Mouse (Mus musculus) neural tube, embryonic 11.5 days (tissue): Measurements from ENCODE around the gene Olfr612. TPM values are rescaled to one million over a fixed set of nuclear protein-coding genes. Genes with fewer than 3 reads are reported as not detected.
"Not testable (repeated sequence)": the region's sequence is repeated elsewhere in the genome, so short reads cannot be mapped to it uniquely, and the experiment has no call there.

Experiments
- ATAC-seq: fragments of 200-750 bp; cut with Nextera tagmentation; 2 replicates; pipeline ENCODE4 v1.8.0; 2017; ENCODE audit warnings: moderate number of reproducible peaks, mild to moderate bottlenecking, moderate TSS enrichment, moderate library complexity; ENCODE audit not compliant: insufficient read depth, low FRiP score, low TSS enrichment
- DNase-seq: peaks from one replicate; pipeline ENCODE4 v3.0.0-alpha.2; 2015; ENCODE audit warnings: low spot score
- H3K27ac ChIP-seq: fragments of 300-500 bp; sonication (generic); 2 replicates; pipeline ENCODE4 v1.5.1; 2014; ENCODE audit warnings: low read depth, mild to moderate bottlenecking, low read length
- H3K27me3 ChIP-seq: fragments of 300-500 bp; sonication (generic); 2 replicates; pipeline ENCODE4 v1.6.1; 2014; ENCODE audit warnings: mild to moderate bottlenecking, low read length, mixed read lengths; ENCODE audit not compliant: control insufficient read depth, insufficient read depth
- H3K36me3 ChIP-seq: fragments of 300-500 bp; sonication (generic); 2 replicates; pipeline ENCODE4 v1.6.1; 2014; ENCODE audit warnings: mild to moderate bottlenecking, low read length, moderate library complexity, mixed read lengths; ENCODE audit not compliant: control insufficient read depth, insufficient read depth
- H3K4me1 ChIP-seq: fragments of 300-500 bp; sonication (generic); 2 replicates; pipeline ENCODE4 v1.6.1; 2014; ENCODE audit warnings: low read length, mixed read lengths; ENCODE audit not compliant: control insufficient read depth, insufficient read depth
- H3K4me2 ChIP-seq: fragments of 300-500 bp; sonication (generic); 2 replicates; pipeline ENCODE4 v1.6.1; 2014; ENCODE audit warnings: low read depth, mild to moderate bottlenecking, moderate library complexity
- H3K4me3 ChIP-seq: fragments of 300-500 bp; sonication (generic); 2 replicates; pipeline ENCODE4 v1.5.1; 2014; ENCODE audit warnings: low read depth, low read length
- H3K9ac ChIP-seq: fragments of 300-500 bp; sonication (generic); 2 replicates; pipeline ENCODE4 v1.6.1; 2014; ENCODE audit warnings: mild to moderate bottlenecking, low read length
- H3K9me3 ChIP-seq: fragments of 300-500 bp; sonication (generic); 2 replicates; pipeline ENCODE4 v1.6.1; 2016; ENCODE audit warnings: low read length; ENCODE audit not compliant: control insufficient read depth
- WGBS: fragments of 180-500 bp; shearing (Covaris S2); extraction: QIAGEN DNeasy Blood & Tissue Kit; methylation state at CpG from one replicate; pipeline ENCODE4 v1.1.7; 2014; 5-methylcytosine and 5-hydroxymethylcytosine counted together
- polyA plus RNA-seq: library from polyadenylated mRNA; unstranded; fragments of >200 nt; fragmentation: Nextera tagmentation; extraction: Ambion mirVana; gene quantifications from 2 replicates; pipeline ENCODE4 v1.2.1, GENCODE M21; 2014

The Olfr612 gene
- polyA plus RNA-seq, result not detected in 2 replicates

- ATAC-seq, H3K36me3 ChIP-seq, H3K27ac ChIP-seq, H3K27me3 ChIP-seq, H3K9me3 ChIP-seq, H3K4me1 ChIP-seq, H3K4me3 ChIP-seq, DNase-seq, H3K4me2 ChIP-seq, H3K9ac ChIP-seq: not testable (repeated sequence)
- 91% methylated on average over 2 of the region's 2 CpGs for WGBS
Observed at GRCm38 (mm10) chr7:103542617-103543016, at the start of gene Olfr612. Gene Olfr612 (minus strand): TSS chr7:103542717.

GRCm38 (mm10) chr7:103589803-103590202 is 47.3 kb upstream of the Olfr612 start, which contains the start of gene Olfr618:
Gene Olfr618 (plus strand): TSS chr7:103590103.
- Histone ChIP-seq H3K36me3 (no peaks in the 10 kb centered on the region), H3K4me1 (no peaks in the 10 kb centered on the region), H3K4me2 (no peak within 1 kb of the TSS), H3K27ac (no peak within 1 kb of the TSS), H3K27me3 (no peaks in the 10 kb centered on the region), H3K9me3 (no peaks in the 10 kb centered on the region), H3K4me3 (no peak within 1 kb of the TSS), H3K9ac (no peak within 1 kb of the TSS)
- ATAC-seq, result no peak
- DNase-seq, result no peak
- 71% methylated on average over 2 of the region's 2 CpGs for WGBS

DNA sequence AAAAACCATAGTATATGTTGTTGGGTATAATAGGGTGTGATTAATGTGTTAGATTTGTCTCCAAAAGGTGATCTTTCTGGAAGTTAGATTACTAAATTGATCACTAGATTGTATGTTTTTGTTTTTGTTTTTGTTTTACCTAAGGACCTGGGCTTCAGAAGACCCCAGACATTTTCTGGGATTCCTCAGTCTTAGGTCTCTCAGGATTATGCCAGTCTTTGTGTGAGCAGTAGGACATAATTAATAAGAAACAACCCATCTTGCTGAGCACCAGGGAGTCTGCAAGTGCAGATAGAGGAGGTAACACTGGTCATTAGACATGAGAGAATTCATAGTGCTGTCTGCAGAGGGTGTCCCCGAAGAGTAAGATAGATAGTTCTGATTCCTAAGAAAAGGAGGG is 30.2 kb upstream of the Olfr612 start, which contains the start of gene Olfr617:
Gene Olfr617 (plus strand): TSS at position 301 of the 400 bp plus-strand sequence.
- Histone ChIP-seq H3K9me3 (no peaks in the 10 kb centered on the region), H3K36me3 (no peaks in the 10 kb centered on the region), H3K27me3 (no peaks in the 10 kb centered on the region), H3K27ac (no peak within 1 kb of the TSS), H3K4me2 (no peak within 1 kb of the TSS), H3K4me1 (no peaks in the 10 kb centered on the region), H3K4me3 (no peak within 1 kb of the TSS), H3K9ac (no peak within 1 kb of the TSS)
- no peak for DNase-seq
- WGBS, result 91% methylated on average over 1 of the region's 1 CpGs
- ATAC-seq, result no peak

DNA sequence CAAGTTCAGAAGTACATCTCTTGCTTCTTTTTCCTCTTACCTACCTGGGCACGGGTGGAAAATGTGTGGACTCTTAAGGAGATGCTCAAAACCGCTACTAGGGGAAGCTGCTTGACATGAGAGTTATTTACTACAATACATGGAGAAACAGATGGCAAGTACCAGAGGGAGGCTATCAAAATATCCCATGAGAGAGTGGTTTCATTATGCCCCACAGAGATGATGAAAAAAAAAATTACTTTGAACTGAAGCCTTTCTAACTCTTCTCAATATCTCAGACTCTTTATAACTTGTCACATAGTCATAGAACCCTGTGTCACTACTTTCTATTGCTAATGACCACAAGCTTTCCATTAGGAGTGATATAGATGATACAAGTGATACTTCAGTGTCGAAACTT is 26.5 kb upstream of the Olfr612 start, which contains the start of gene Olfr616:
Gene Olfr616 (minus strand): TSS at position 101 of the 400 bp plus-strand sequence.
- no peak within 1 kb of the TSS for H3K27ac ChIP-seq
- DNase-seq, result no peak
- WGBS, result 84% methylated on average over 3 of the region's 3 CpGs
- H3K9me3 ChIP-seq, result no peaks in the 10 kb centered on the region
- no peak for ATAC-seq
- no peak within 1 kb of the TSS for H3K4me2 ChIP-seq
- H3K27me3 ChIP-seq, result no peaks in the 10 kb centered on the region
- H3K4me1 ChIP-seq, result no peaks in the 10 kb centered on the region
- no peaks in the 10 kb centered on the region for H3K36me3 ChIP-seq
- H3K4me3 ChIP-seq, result no peak within 1 kb of the TSS
- no peak within 1 kb of the TSS for H3K9ac ChIP-seq

- H3K36me3 ChIP-seq, result no peaks in the 10 kb centered on the region
- no peak within 1 kb of the TSS for H3K4me2 ChIP-seq
- no peaks in the 10 kb centered on the region for H3K27me3 ChIP-seq
- DNase-seq, result no peak
- 91% methylated on average over 2 of the region's 2 CpGs for WGBS
- no peak within 1 kb of the TSS for H3K9ac ChIP-seq
- H3K27ac ChIP-seq, result no peak within 1 kb of the TSS
- no peaks in the 10 kb centered on the region for H3K4me1 ChIP-seq
- no peak for ATAC-seq
- no peaks in the 10 kb centered on the region for H3K9me3 ChIP-seq
- H3K4me3 ChIP-seq, result no peak within 1 kb of the TSS
Observed at GRCm38 (mm10) chr7:103555779-103556178, 13.3 kb upstream of the Olfr612 start, which contains the start of gene Olfr615. Gene Olfr615 (plus strand): TSS chr7:103556079.

GRCm38 (mm10) chr7:103547774-103548173 is 5.3 kb upstream of the Olfr612 start, which contains the start of gene Olfr613:
Gene Olfr613 (plus strand): TSS chr7:103548074.
- no peaks in the 10 kb centered on the region for H3K9me3 ChIP-seq
- no peaks in the 10 kb centered on the region for H3K4me1 ChIP-seq
- H3K9ac ChIP-seq, result no peak within 1 kb of the TSS
- no peak within 1 kb of the TSS for H3K27ac ChIP-seq
- no peaks in the 10 kb centered on the region for H3K36me3 ChIP-seq
- H3K4me2 ChIP-seq, result no peak within 1 kb of the TSS
- H3K27me3 ChIP-seq, result no peaks in the 10 kb centered on the region
- no peak for ATAC-seq
- WGBS, result 87% methylated on average over 2 of the region's 2 CpGs
- DNase-seq, result no peak
- H3K4me3 ChIP-seq, result no peak within 1 kb of the TSS

DNA sequence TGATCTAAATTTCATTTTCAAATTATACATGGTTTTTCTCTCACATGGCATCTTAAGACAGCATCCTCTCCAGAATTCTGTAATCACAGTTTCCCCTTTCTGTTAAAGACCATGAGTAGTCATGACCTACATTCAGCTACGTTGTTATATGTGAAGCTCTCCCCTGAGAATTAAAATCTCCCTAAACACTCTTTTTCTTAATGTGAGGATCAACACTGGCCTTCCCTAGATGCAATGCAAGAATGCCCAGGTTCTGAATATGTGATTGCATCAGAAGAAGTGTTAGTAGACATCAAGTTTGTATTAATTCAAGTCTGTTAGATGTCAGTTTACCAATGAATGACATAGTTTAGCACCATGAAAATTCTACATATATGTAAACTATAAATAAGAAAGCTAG is 21.8 kb downstream of the Olfr612 start, which contains the start of gene Olfr611:
Gene Olfr611 (minus strand): TSS at position 101 of the 400 bp plus-strand sequence.
- not testable (repeated sequence) for H3K9ac ChIP-seq, ATAC-seq, H3K4me3 ChIP-seq, H3K36me3 ChIP-seq, H3K4me1 ChIP-seq, H3K27me3 ChIP-seq, H3K4me2 ChIP-seq, H3K9me3 ChIP-seq, H3K27ac ChIP-seq, DNase-seq
- WGBS, result 70% methylated on average over 1 of the region's 1 CpGs

DNA sequence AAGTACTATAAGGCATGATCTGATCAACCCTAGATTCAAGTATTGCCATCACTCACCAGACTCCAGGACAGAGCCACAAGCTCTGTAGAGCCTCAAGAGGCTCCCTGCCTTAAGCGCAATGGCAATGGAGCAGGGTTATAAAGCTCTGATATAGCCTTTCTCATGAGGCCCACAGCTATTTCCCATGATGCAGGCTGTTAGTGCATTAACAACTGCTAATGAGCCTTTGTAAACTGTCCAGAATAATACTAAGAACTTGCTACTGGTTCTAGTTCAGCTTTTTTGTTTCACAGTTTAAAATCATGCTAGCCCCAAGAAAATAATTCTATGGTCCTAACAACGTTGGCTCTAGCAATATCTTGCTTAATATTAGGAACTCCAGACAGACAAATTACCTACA is 30.5 kb downstream of the Olfr612 start, which contains the start of gene Olfr610:
Gene Olfr610 (minus strand): TSS at position 101 of the 400 bp plus-strand sequence.
- H3K4me1 ChIP-seq, result no peaks in the 10 kb centered on the region
- no peaks in the 10 kb centered on the region for H3K27me3 ChIP-seq
- no peak within 1 kb of the TSS for H3K4me2 ChIP-seq
- no peaks in the 10 kb centered on the region for H3K36me3 ChIP-seq
- H3K27ac ChIP-seq, result no peak within 1 kb of the TSS
- 88% methylated on average over 2 of the region's 2 CpGs for WGBS
- no peak for DNase-seq
- no peak for ATAC-seq
- H3K4me3 ChIP-seq, result no peak within 1 kb of the TSS
- H3K9me3 ChIP-seq, result no peaks in the 10 kb centered on the region
- H3K9ac ChIP-seq, result no peak within 1 kb of the TSS

GRCm38 (mm10) chr7:103497962-103498361 is 44.6 kb downstream of the Olfr612 start, which contains the start of gene Olfr609:
Gene Olfr609 (minus strand): TSS chr7:103498062.
- no peaks in the 10 kb centered on the region for H3K4me1 ChIP-seq
- H3K9ac ChIP-seq, result no peak within 1 kb of the TSS
- H3K27me3 ChIP-seq, result no peaks in the 10 kb centered on the region
- no peaks in the 10 kb centered on the region for H3K36me3 ChIP-seq
- WGBS, result 66% methylated on average over 1 of the region's 1 CpGs
- H3K27ac ChIP-seq, result no peak within 1 kb of the TSS
- H3K9me3 ChIP-seq, result no peaks in the 10 kb centered on the region
- no peak within 1 kb of the TSS for H3K4me3 ChIP-seq
- H3K4me2 ChIP-seq, result no peak within 1 kb of the TSS
- no peak for ATAC-seq
- no peak for DNase-seq
